8 mouse cellular contexts compared by ENCODE assay signal in genomic region chr2:116063819-116064293, GRCm38 (mm10). TPM values are rescaled to one million over a fixed set of nuclear protein-coding genes. Genes with fewer than 3 reads are reported as not detected.
DNase-seq lines count a peak whose midpoint lies in the region; ATAC-seq and TF ChIP-seq lines count a peak whose summit lies in the region.

No protein-coding gene starts in this region.

- ATAC-seq in embryonic facial prominence, embryonic 14.5 days (ENCODE audit: low read depth): no peak
- ATAC-seq in hindbrain, embryonic 16.5 days: no peak
- peak; percentile 11; the same call in 1 of the 2 replicates for ATAC-seq in lung, postnatal 0 days
- no peak for ATAC-seq in stomach, postnatal 0 days (ENCODE audit: low FRiP score, low TSS enrichment)
- ATAC-seq in cerebellum, adult (ENCODE audit: insufficient number of reproducible peaks, low FRiP score, low TSS enrichment): no peak

- peak overlapping the region; percentile 96 for H3K27ac ChIP-seq in embryonic facial prominence, embryonic 14.5 days (replicated peaks; ENCODE audit: low read depth, low read length)
- H3K27ac ChIP-seq in hindbrain, embryonic 16.5 days (ENCODE audit: low read depth, low read length): peak overlapping the region; percentile 91
- peak overlapping the region; percentile 81 for H3K27ac ChIP-seq in lung, postnatal 0 days (ENCODE audit: low read length)
- H3K27ac ChIP-seq in stomach, postnatal 0 days (replicated peaks): peak overlapping the region; percentile 95

- WGBS in embryonic facial prominence, embryonic 14.5 days: 0% methylated on average over 26 of the region's 37 CpGs
- WGBS in hindbrain, embryonic 16.5 days: 0% methylated on average over 37 of the region's 37 CpGs
- 0% methylated on average over 35 of the region's 37 CpGs for WGBS in lung, postnatal 0 days
- WGBS in stomach, postnatal 0 days: under 1% methylated on average over 36 of the region's 37 CpGs

- no peaks in the 10 kb centered on the region for H3K9me3 ChIP-seq in embryonic facial prominence, embryonic 14.5 days (ENCODE audit: control insufficient read depth, low read length)
- H3K9me3 ChIP-seq in hindbrain, embryonic 16.5 days (ENCODE audit: control insufficient read depth, low read length): no peaks in the 10 kb centered on the region
- no peaks in the 10 kb centered on the region for H3K9me3 ChIP-seq in lung, postnatal 0 days (ENCODE audit: low read length)
- H3K9me3 ChIP-seq in stomach, postnatal 0 days (ENCODE audit: control insufficient read depth, low read length): no peaks in the 10 kb centered on the region

- DNase-seq in cerebellum, postnatal 25 days: peak; percentile 34 to 49
- no peak for DNase-seq in cerebellum, adult 9-11 months
- no peak for DNase-seq in embryonic facial prominence, embryonic 14.5 days (ENCODE audit: low spot score)
- DNase-seq in lung, postnatal 0 days (ENCODE audit: low spot score): peak; percentile 49
- DNase-seq in stomach, postnatal 0 days (ENCODE audit: low spot score): peak; percentile 50

- H3K36me3 ChIP-seq in C2C12 (ENCODE audit: control insufficient read depth, insufficient read depth): peaks cover 15% of the 10 kb centered on the region
- H3K36me3 ChIP-seq in embryonic facial prominence, embryonic 14.5 days (ENCODE audit: control insufficient read depth, insufficient read depth, low read length): no peaks in the 10 kb centered on the region
- H3K36me3 ChIP-seq in hindbrain, embryonic 16.5 days (ENCODE audit: control insufficient read depth, insufficient read depth, low read length): no peaks in the 10 kb centered on the region
- H3K36me3 ChIP-seq in lung, postnatal 0 days (ENCODE audit: insufficient read depth, low read length): no peaks in the 10 kb centered on the region
- no peaks in the 10 kb centered on the region for H3K36me3 ChIP-seq in stomach, postnatal 0 days (ENCODE audit: control insufficient read depth, insufficient read depth, low read length)

- TF ChIP-seq EP300 in lung, postnatal 0 days (IDR thresholded peaks at IDR 0.05): no peak
- TF ChIP-seq EP300 in stomach, postnatal 0 days (optimal IDR thresholded peaks at IDR 0.05): no peak

- peak overlapping the region; percentile 87 for H3K4me3 ChIP-seq in C2C12 (ENCODE audit: insufficient read depth, poor library complexity, severe bottlenecking)
- H3K4me3 ChIP-seq in embryonic facial prominence, embryonic 14.5 days (ENCODE audit: low read depth, low read length): peak overlapping the region; percentile 71
- peak overlapping the region; percentile 59 for H3K4me3 ChIP-seq in hindbrain, embryonic 16.5 days (ENCODE audit: low read length)
- peak overlapping the region; percentile 62 for H3K4me3 ChIP-seq in lung, postnatal 0 days (ENCODE audit: low read depth, low read length)
- peak overlapping the region; percentile 70 for H3K4me3 ChIP-seq in stomach, postnatal 0 days (ENCODE audit: low read depth, low read length)

- H3K9ac ChIP-seq in embryonic facial prominence, embryonic 14.5 days (ENCODE audit: low read depth, low read length): peak overlapping the region; percentile 95
- peak overlapping the region; percentile 82 for H3K9ac ChIP-seq in hindbrain, embryonic 16.5 days (ENCODE audit: low read depth, low read length)
- H3K9ac ChIP-seq in lung, postnatal 0 days (replicated peaks; ENCODE audit: low read depth): peak overlapping the region; percentile 82
- peak overlapping the region; percentile 91 for H3K9ac ChIP-seq in stomach, postnatal 0 days (ENCODE audit: low read length)

- peak overlapping the region; percentile 90 for H3ac ChIP-seq in C2C12 (ENCODE audit: control insufficient read depth, insufficient read length, low read depth)

- no peaks in the 10 kb centered on the region for H3K27me3 ChIP-seq in C2C12 (ENCODE audit: control insufficient read depth, insufficient read depth, insufficient read length)
- H3K27me3 ChIP-seq in embryonic facial prominence, embryonic 14.5 days (replicated peaks; ENCODE audit: control insufficient read depth, insufficient read depth, low read length): peaks cover 3% of the 10 kb centered on the region; the same call in 1 of the 2 replicates
- no peaks in the 10 kb centered on the region for H3K27me3 ChIP-seq in hindbrain, embryonic 16.5 days (replicated peaks; ENCODE audit: control insufficient read depth, insufficient read depth, low read length)
- H3K27me3 ChIP-seq in lung, postnatal 0 days (replicated peaks; ENCODE audit: insufficient read depth, low read length): peaks cover 9% of the 10 kb centered on the region
- H3K27me3 ChIP-seq in stomach, postnatal 0 days (ENCODE audit: control insufficient read depth, insufficient read depth, low read length): no peaks in the 10 kb centered on the region

- no peak for TF ChIP-seq CTCF in C2C12 (IDR thresholded peaks at IDR 0.05; ENCODE audit: control insufficient read depth, insufficient read depth, insufficient read length)
- TF ChIP-seq CTCF in lung, postnatal 0 days (IDR thresholded peaks at IDR 0.05): no peak
- no peak for TF ChIP-seq CTCF in stomach, postnatal 0 days (IDR thresholded peaks at IDR 0.05; ENCODE audit: low read depth)

- H3K4me2 ChIP-seq in embryonic facial prominence, embryonic 14.5 days (ENCODE audit: low read depth, low read length): peak overlapping the region; percentile 77
- H3K4me2 ChIP-seq in hindbrain, embryonic 16.5 days (ENCODE audit: low read length): peak overlapping the region; percentile 64
- H3K4me2 ChIP-seq in lung, postnatal 0 days (replicated peaks; ENCODE audit: low read depth, low read length): peak overlapping the region; percentile 75
- H3K4me2 ChIP-seq in stomach, postnatal 0 days (replicated peaks; ENCODE audit: low read depth): peak overlapping the region; percentile 80

- H3K4me1 ChIP-seq in embryonic facial prominence, embryonic 14.5 days (ENCODE audit: control insufficient read depth, insufficient read depth, low read length): peaks cover 19% of the 10 kb centered on the region; the same call in 1 of the 2 replicates
- H3K4me1 ChIP-seq in hindbrain, embryonic 16.5 days (ENCODE audit: control insufficient read depth, insufficient read depth, low read depth, low read length): no peaks in the 10 kb centered on the region; the same call in 1 of the 2 replicates
- no peaks in the 10 kb centered on the region for H3K4me1 ChIP-seq in lung, postnatal 0 days (ENCODE audit: insufficient read depth, low read depth, low read length)
- no peaks in the 10 kb centered on the region for H3K4me1 ChIP-seq in stomach, postnatal 0 days (replicated peaks; ENCODE audit: control insufficient read depth, insufficient read depth)

- H3K79me3 ChIP-seq in C2C12 (ENCODE audit: low read depth): peaks cover 34% of the 10 kb centered on the region

- H3K79me2 ChIP-seq in C2C12 (ENCODE audit: control insufficient read depth, insufficient read depth): peaks cover 57% of the 10 kb centered on the region

TF ChIP-seq in C2C12, 6 proteins besides CTCF, POLR2A, EP300 and RAD21:
- TF ChIP-seq USF1 (IDR thresholded peaks at IDR 0.05; ENCODE audit: low read depth): no peak
- no peak for TF ChIP-seq MYOG (IDR thresholded peaks at IDR 0.05; ENCODE audit: control insufficient read depth, extremely low read depth, insufficient read length)
- no peak for TF ChIP-seq CEBPB (IDR thresholded peaks at IDR 0.05; ENCODE audit: low read depth)
- TF ChIP-seq FOSL1 (IDR thresholded peaks at IDR 0.05; ENCODE audit: insufficient read depth, low read length, poor library complexity, severe bottlenecking): no peak
- no peak for TF ChIP-seq MAX (IDR thresholded peaks at IDR 0.05)
- TF ChIP-seq MYOD1 (IDR thresholded peaks at IDR 0.05; ENCODE audit: control insufficient read depth, insufficient read length, low read depth): no peak
TF ChIP-seq in C2C12: peak in this region for 0.

RNA-seq across cellular contexts. Expression of gene Meis2, which starts 1.8 kb away (rescaled TPM):
- polyA plus RNA-seq in C2C12 (2012; fragmentation: generic; extraction: Trizol): 16.3 TPM
- 30.4 and 40.4 TPM in 2 replicates for polyA plus RNA-seq in embryonic facial prominence, embryonic 14.5 days (2014; fragmentation: Nextera tagmentation; extraction: Ambion mirVana)
- 128 and 131 TPM in 2 replicates for polyA plus RNA-seq in hindbrain, embryonic 16.5 days (2015; fragmentation: Nextera tagmentation; extraction: Ambion mirVana)
- 12.0 and 16.2 TPM in 2 replicates for polyA plus RNA-seq in lung, postnatal 0 days (2015; fragmentation: Nextera tagmentation; extraction: Ambion mirVana)
- 17.7 and 20.2 TPM in 2 replicates for polyA plus RNA-seq in stomach, postnatal 0 days (2015; fragmentation: Nextera tagmentation; extraction: Ambion mirVana)

Comparison
In these comparisons a context has a peak if more than half of its experiments do, and no peak if none do; other contexts are left out.
1. DNase-seq: peak in cerebellum, postnatal 25 days (2 of 2), lung, postnatal 0 days (single experiment) and stomach, postnatal 0 days (single experiment); none in cerebellum, adult 9-11 months (single experiment) and embryonic facial prominence, embryonic 14.5 days (single experiment).
2. Peak in every context shown above with its lines, with median percentiles within 50 percentile points of each other: H3K4me3 ChIP-seq, H3K27ac ChIP-seq, H3K4me2 ChIP-seq and H3K9ac ChIP-seq.